Comparison of ENCODE assay signal across 8 mouse cellular contexts in genomic region chrX:8096787-8097242, GRCm38 (mm10). TPM values are rescaled to one million over a fixed set of nuclear protein-coding genes. Genes with fewer than 3 reads are reported as not detected.
DNase-seq lines count a peak whose midpoint lies in the region; ATAC-seq lines count a peak whose summit lies in the region.

No protein-coding gene starts in this region.

- peak; percentile 97 for DNase-seq in R1 (ENCODE audit: low read depth, low spot score)
- DNase-seq in cerebellum, postnatal 25 days: peak; percentile 94 to 97
- DNase-seq in frontal cortex, postnatal 25 days (ENCODE audit: low spot score in 2 of 2): peak; percentile 91 to 92
- peak; percentile 89 for DNase-seq in hindbrain, embryonic 14.5 days (ENCODE audit: low spot score)
- peak; percentile 94 to 95 for DNase-seq in layer of hippocampus, postnatal 36 days
- DNase-seq in lung, postnatal 36 days: peak; percentile 98
- DNase-seq in retina, postnatal 1 day: peak; percentile 97
- DNase-seq in urinary bladder, adult 18-20 months (ENCODE audit: low spot score in 2 of 2): peak; percentile 77 to 91

- H3K9me3 ChIP-seq in hindbrain, embryonic 14.5 days (ENCODE audit: control insufficient read depth, low read length): no peaks in the 10 kb centered on the region

- WGBS in hindbrain, embryonic 14.5 days: 17% methylated on average over 17 of the region's 19 CpGs

- H3K4me3 ChIP-seq in hindbrain, embryonic 14.5 days (replicated peaks; ENCODE audit: low read length): peak overlapping the region; percentile 24

- no peaks in the 10 kb centered on the region for H3K27me3 ChIP-seq in hindbrain, embryonic 14.5 days (ENCODE audit: control insufficient read depth, insufficient read depth, low read length)

- peak overlapping the region; percentile 51; the same call in 1 of the 2 replicates for H3K27ac ChIP-seq in hindbrain, embryonic 14.5 days

- H3K36me3 ChIP-seq in hindbrain, embryonic 14.5 days (replicated peaks; ENCODE audit: control insufficient read depth, insufficient read depth): no peaks in the 10 kb centered on the region

- peak overlapping the region; percentile 21; the same call in 1 of the 2 replicates for H3K9ac ChIP-seq in hindbrain, embryonic 14.5 days

- peaks cover 7% of the 10 kb centered on the region; the same call in 1 of the 2 replicates for H3K4me1 ChIP-seq in hindbrain, embryonic 14.5 days (replicated peaks; ENCODE audit: control insufficient read depth, insufficient read depth, low read length)

- peak overlapping the region; percentile 45 for H3K4me2 ChIP-seq in hindbrain, embryonic 14.5 days (replicated peaks)

- ATAC-seq in hindbrain, embryonic 14.5 days (ENCODE audit: low FRiP score): peak; percentile 93

RNA-seq across cellular contexts. Expression of gene Was, which starts 6.5 kb away (rescaled TPM):
- polyA plus RNA-seq in hindbrain, embryonic 14.5 days (2014; fragmentation: Nextera tagmentation; extraction: Ambion mirVana): 0.13 and 0.32 TPM in 2 replicates
- 1 to 10 TPM in 1 of 2 experiments, under 1 TPM in 1; 0.81 to 1.2 TPM for total RNA-seq in layer of hippocampus, postnatal 36 days (2021)

RNA-seq across cellular contexts. Expression of gene Suv39h1, which starts 22.3 kb away (rescaled TPM):
- 36.4 and 37.9 TPM in 2 replicates for polyA plus RNA-seq in hindbrain, embryonic 14.5 days (2014; fragmentation: Nextera tagmentation; extraction: Ambion mirVana)
- total RNA-seq in layer of hippocampus, postnatal 36 days (2021): 10 to 100 TPM; 19.1 to 19.8 TPM

RNA-seq across cellular contexts. Expression of gene Wdr13, which starts 35.9 kb away (rescaled TPM):
- 56.6 and 60.9 TPM in 2 replicates for polyA plus RNA-seq in hindbrain, embryonic 14.5 days (2014; fragmentation: Nextera tagmentation; extraction: Ambion mirVana)
- total RNA-seq in layer of hippocampus, postnatal 36 days (2021): 100 to 1,000 TPM; 215 to 227 TPM

RNA-seq across cellular contexts. Expression of gene Rbm3, which starts 48.9 kb away (rescaled TPM):
- 304 and 340 TPM in 2 replicates for polyA plus RNA-seq in hindbrain, embryonic 14.5 days (2014; fragmentation: Nextera tagmentation; extraction: Ambion mirVana)
- total RNA-seq in layer of hippocampus, postnatal 36 days (2021): 100 to 1,000 TPM in 1 of 2 experiments, 10 to 100 TPM in 1; 83.4 to 113 TPM

Comparison
In these comparisons a context has a peak if more than half of its experiments do, and no peak if none do; other contexts are left out.
1. Peak in every context shown above with its lines: DNase-seq, ATAC-seq, H3K4me3 ChIP-seq and H3K27ac ChIP-seq.